Comparison of ENCODE assay signal across 9 mouse cellular contexts in genomic region chr1:154202580-154202979, GRCm38 (mm10). TPM values are rescaled to one million over a fixed set of nuclear protein-coding genes. Genes with fewer than 3 reads are reported as not detected.
DNase-seq lines count a peak whose midpoint lies in the region; ATAC-seq and TF ChIP-seq lines count a peak whose summit lies in the region.
"Had no signal": no experiment of that assay in that cellular context is flagged by ENCODE, and none has a peak within 500 bp of the region (broad histone marks: within the 10 kb centered on the region; RNA-seq: fewer than 3 reads in every experiment).

No protein-coding gene starts in this region.

- no peak for DNase-seq in lung, adult 18-20 months
- peak; percentile 61 to 71 for DNase-seq in cerebellum, postnatal 10 days
- peak; percentile 24 for DNase-seq in kidney, postnatal 0 days (ENCODE audit: low spot score)
- DNase-seq in right cerebral cortex, postnatal 25 days: peak; percentile 32
- no peak for DNase-seq in thymus, adult 18-20 months

- H3K4me2 ChIP-seq in lung, embryonic 16.5 days (ENCODE audit: low read depth, low read length): no peak overlapping the region
- no peak overlapping the region for H3K4me2 ChIP-seq in kidney, postnatal 0 days (ENCODE audit: low read length)
- H3K4me2 ChIP-seq in liver, embryonic 12.5 days: no peak overlapping the region
- H3K4me2 ChIP-seq: stomach, embryonic 15.5 days had no signal

- H3K27me3 ChIP-seq in lung, embryonic 16.5 days (ENCODE audit: control insufficient read depth, insufficient read depth, low read depth, low read length): peaks cover 35% of the 10 kb centered on the region
- peaks cover 11% of the 10 kb centered on the region; the same call in 1 of the 2 replicates for H3K27me3 ChIP-seq in kidney, postnatal 0 days (ENCODE audit: insufficient read depth, low read length)
- peaks cover 52% of the 10 kb centered on the region for H3K27me3 ChIP-seq in liver, embryonic 12.5 days (replicated peaks)

- ATAC-seq in lung, embryonic 16.5 days (ENCODE audit: low read depth): 0 out of 2 replicates have a peak, but pooled peaks have one; percentile 17
- ATAC-seq in kidney, postnatal 0 days (replicated peaks; ENCODE audit: low FRiP score, low read depth): peak; percentile 17; the same call in 1 of the 2 replicates
- no peak for ATAC-seq in liver, embryonic 12.5 days

- H3K4me1 ChIP-seq in lung, embryonic 16.5 days (replicated peaks; ENCODE audit: control insufficient read depth, insufficient read depth, low read length): peaks cover 3% of the 10 kb centered on the region; the same call in 1 of the 2 replicates
- H3K4me1 ChIP-seq in kidney, postnatal 0 days (replicated peaks; ENCODE audit: insufficient read depth, low read length): no peaks in the 10 kb centered on the region; the same call in 1 of the 2 replicates
- H3K4me1 ChIP-seq in liver, embryonic 12.5 days: no peaks in the 10 kb centered on the region

- no peaks in the 10 kb centered on the region for H3K36me3 ChIP-seq in lung, embryonic 16.5 days (ENCODE audit: control insufficient read depth, insufficient read depth, low read length)
- H3K36me3 ChIP-seq in kidney, postnatal 0 days (ENCODE audit: insufficient read depth, low read length): no peaks in the 10 kb centered on the region
- no peaks in the 10 kb centered on the region for H3K36me3 ChIP-seq in liver, embryonic 12.5 days
- H3K36me3 ChIP-seq: stomach, embryonic 15.5 days had no signal

- no peak overlapping the region for H3K27ac ChIP-seq in lung, embryonic 16.5 days (ENCODE audit: low read length)
- H3K27ac ChIP-seq in kidney, postnatal 0 days: no peak overlapping the region
- H3K27ac ChIP-seq in liver, embryonic 12.5 days: no peak overlapping the region
- H3K27ac ChIP-seq: stomach, embryonic 15.5 days had no signal

- 74% methylated on average over 8 of the region's 8 CpGs for WGBS in lung, embryonic 16.5 days
- 56% methylated on average over 8 of the region's 8 CpGs for WGBS in kidney, postnatal 0 days
- 65% methylated on average over 8 of the region's 8 CpGs for WGBS in liver, embryonic 12.5 days (ENCODE audit: insufficient replicate concordance)

- no peak overlapping the region for H3K4me3 ChIP-seq in lung, embryonic 16.5 days (ENCODE audit: low read length)
- no peak overlapping the region for H3K4me3 ChIP-seq in kidney, postnatal 0 days (replicated peaks; ENCODE audit: low read depth, low read length)
- H3K4me3 ChIP-seq in liver, embryonic 12.5 days: no peak overlapping the region
- H3K4me3 ChIP-seq: stomach, embryonic 15.5 days had no signal

- peak; percentile 19; the same call in 1 of the 2 replicates for TF ChIP-seq CTCF in kidney, postnatal 0 days (IDR thresholded peaks at IDR 0.05; ENCODE audit: low read depth)

- no peak overlapping the region for H3K9ac ChIP-seq in lung, embryonic 16.5 days (ENCODE audit: low read length)
- H3K9ac ChIP-seq in kidney, postnatal 0 days (ENCODE audit: low read depth, low read length): no peak overlapping the region
- no peak overlapping the region for H3K9ac ChIP-seq in liver, embryonic 12.5 days
- H3K9ac ChIP-seq: stomach, embryonic 15.5 days had no signal

- no peaks in the 10 kb centered on the region for H3K9me3 ChIP-seq in lung, embryonic 16.5 days (ENCODE audit: control insufficient read depth, low read length)
- H3K9me3 ChIP-seq in kidney, postnatal 0 days (replicated peaks; ENCODE audit: low read length): no peaks in the 10 kb centered on the region
- no peaks in the 10 kb centered on the region for H3K9me3 ChIP-seq in liver, embryonic 12.5 days (replicated peaks)
- H3K9me3 ChIP-seq: stomach, embryonic 15.5 days had no signal

RNA-seq across cellular contexts. Expression of gene Zfp648, which starts 1.6 kb away (rescaled TPM):
- polyA plus RNA-seq in lung, embryonic 16.5 days (2015; fragmentation: Nextera tagmentation; extraction: Ambion mirVana): 0.25 and 0.33 TPM in 2 replicates
- polyA plus RNA-seq in kidney, postnatal 0 days (2015; fragmentation: Nextera tagmentation; extraction: Ambion mirVana): 0.38 and 0.55 TPM in 2 replicates
- polyA plus RNA-seq in liver, embryonic 12.5 days (2016; fragmentation: Nextera tagmentation; extraction: Ambion mirVana): 0.08 TPM in 2 replicates
- polyA plus RNA-seq: liver, embryonic 16.5 days; stomach, embryonic 15.5 days had no signal

Comparison
In these comparisons a context has a peak if more than half of its experiments do, and no peak if none do; other contexts are left out.
1. DNase-seq: peak in cerebellum, postnatal 10 days (2 of 2), kidney, postnatal 0 days (single experiment) and right cerebral cortex, postnatal 25 days (single experiment); none in lung, adult 18-20 months (0 of 2) and thymus, adult 18-20 months (0 of 2).